Mouse (Mus musculus) right cerebral cortex, adult 2 months (tissue): ENCODE measurements around the gene Myh9.

Experiments
- DNase-seq, 2 experiments: peaks; one replicate each; pipeline ENCODE4 v3.0.0; 2021 to 2022; ENCODE audit warnings: low spot score in 2 of 2

Gene Myh9

DNA sequence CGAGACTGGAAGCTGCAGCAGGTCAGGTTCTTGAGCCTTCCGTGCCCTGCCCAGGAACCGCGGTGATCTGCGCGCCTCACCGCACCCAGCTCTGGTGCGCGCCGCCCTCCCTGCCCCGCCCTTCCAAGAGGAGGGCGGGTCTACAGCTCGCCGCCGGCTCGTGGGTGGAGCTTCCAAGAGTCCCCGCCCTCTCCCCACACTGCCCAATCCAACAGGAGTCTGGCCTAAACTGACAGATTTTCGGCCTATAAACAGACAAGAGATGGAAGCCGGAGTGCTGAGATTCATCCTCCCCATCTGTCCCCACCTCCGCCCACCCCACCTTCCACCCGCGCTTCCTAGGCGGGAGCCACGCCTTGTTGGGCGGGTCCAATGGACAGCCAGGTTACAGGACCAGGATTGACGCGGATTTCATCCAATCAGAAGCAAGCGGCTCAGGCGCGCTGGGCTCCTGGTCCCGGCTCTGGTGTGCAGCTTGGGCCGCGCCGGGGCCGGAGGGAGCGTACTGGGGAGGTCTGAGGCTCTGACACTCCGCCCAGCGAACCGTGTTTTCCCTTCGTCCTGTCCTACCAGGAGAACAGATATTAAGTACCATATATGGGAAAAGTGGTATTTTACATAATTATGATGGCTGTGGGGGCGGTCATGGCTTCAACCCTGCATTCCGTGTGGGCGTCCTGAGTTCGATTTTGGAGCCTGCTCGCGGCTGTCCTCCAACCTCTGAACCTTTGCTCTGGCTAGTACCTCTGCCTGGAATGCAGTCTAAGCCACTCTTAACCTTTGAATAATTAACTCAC, at the start of gene Myh9:
Gene Myh9, minus strand, starts transcription at position 129 of the 797 bp plus-strand sequence.
- DNase-seq = peak; percentile 99 to 100

DNA sequence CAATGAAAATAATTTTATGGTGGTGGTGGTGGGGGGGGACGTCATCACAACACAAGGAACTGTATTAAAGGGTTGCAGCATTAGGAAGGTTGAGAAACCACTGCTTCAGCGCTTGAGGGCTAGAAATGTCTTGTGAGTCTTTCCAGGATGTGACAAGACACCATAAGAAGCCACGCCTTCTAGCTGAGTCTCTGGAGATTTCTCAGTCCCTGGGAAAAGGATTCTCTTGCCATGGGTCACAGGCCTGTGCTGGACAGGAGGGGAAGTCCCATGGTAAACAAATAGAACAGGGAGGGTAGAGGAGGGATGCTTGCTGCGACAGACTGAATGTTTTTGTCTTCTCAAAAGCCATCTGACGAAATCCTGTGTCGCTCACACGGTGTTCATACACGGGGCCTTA, 49.8 kb upstream of the Myh9 start:
- DNase-seq = no peak

DNA sequence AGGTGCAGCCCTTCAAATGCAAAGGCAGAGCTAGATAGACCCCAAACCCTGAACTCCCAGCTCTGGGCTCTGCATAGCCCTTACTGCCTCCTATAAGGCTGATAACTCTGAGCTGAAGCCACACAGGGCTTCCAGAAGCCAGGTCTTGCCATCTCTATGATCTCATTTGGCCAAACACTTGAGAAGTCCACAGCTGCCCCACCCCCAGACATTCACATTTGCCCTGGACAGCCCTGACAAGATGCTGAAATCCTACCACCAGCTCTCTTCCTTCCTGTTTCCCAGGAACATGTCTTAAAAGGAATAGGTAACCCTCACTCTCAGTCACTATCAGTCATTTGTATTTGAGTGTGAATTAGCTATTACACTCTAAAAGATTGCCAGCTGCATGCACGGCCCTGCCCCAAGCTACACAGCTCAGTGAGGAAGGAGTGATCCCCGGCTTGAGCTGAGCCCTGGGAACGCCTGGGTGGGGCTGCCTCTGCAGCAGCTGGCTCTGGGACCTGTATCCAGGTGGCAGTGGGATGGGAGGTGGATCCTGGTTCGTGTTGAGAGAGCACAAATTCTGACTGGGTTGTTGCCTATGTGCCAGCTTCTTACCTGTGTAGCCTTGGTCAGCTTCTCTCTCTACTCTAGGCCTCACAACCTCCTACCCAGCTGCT, 47.9 kb upstream of the Myh9 start:
- no peak for DNase-seq

DNA sequence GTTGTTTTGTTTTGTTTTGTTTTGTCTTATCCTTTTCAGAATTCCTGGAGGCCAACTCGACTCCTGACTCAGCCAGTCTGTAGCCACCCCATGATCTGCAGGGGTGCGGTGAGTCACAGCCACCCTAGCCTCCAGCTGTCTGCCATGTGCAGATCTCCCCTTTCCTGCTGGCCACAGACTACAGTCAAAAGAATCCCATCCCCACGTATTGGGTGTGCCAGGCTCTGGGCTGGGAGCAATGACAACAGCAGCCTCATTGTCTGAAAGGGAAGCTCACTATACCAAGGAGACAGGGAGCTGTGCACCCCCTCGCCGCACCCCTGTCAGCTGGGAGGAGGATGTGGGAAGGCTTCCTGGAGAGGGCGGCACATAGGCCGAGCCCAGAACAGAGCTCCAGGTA, 46.3 kb upstream of the Myh9 start:
- DNase-seq = peak in 1 of 2 experiments; percentile 14

DNA sequence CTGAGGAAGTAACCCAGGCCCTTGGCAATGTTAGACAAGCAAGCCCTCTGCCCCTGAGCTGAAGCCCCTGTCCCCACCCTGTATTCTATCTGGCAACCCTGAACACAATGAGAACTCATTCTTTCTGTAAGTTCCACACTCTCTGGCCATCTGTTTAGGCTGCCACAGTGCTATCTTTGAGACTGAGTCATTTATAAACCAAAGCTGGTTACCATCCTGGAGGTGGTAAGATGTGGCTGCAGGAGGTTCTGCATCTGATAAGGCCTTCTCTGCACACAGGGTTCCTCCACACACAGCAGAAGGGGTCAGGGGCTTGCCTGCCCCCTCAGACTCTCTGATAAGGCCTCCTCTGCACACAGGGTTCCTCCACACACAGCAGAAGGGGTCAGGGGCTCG, 45.1 kb upstream of the Myh9 start:
- peak; percentile 23 to 40 for DNase-seq

DNA sequence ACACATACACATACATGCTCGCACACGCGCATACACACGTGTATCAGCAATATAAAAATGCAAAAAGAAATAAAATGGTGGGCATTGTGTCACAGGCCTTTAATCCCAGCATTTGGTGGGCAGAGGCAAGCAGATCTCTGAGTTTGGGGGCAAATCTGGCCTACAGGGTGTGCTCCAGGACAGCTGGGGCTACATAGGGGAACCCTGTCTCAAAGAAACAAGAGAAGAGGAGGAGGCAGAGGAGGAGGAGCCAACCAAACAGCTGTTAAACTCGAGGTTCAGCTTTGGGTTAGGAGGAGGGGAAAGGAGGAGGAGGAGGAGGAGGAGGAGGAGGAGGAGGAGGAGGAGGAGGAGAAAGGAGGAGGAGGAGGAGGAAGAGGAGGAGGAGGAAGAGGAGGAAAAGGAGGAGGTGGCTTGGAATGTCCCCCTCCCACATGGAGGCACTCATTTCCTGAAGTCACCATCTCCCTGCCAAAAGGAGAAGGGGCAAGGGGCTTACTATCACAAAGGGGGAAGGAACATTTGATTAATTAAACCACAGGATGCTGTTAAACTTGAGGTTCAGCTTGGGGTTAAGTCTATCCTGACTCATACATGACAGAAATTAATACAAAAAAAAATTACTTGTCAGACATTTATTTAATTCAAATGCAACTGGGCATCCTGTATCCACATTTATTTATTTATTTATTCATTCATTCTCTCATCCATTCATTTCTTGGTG, 44.6 kb upstream of the Myh9 start:
- no peak for DNase-seq

DNA sequence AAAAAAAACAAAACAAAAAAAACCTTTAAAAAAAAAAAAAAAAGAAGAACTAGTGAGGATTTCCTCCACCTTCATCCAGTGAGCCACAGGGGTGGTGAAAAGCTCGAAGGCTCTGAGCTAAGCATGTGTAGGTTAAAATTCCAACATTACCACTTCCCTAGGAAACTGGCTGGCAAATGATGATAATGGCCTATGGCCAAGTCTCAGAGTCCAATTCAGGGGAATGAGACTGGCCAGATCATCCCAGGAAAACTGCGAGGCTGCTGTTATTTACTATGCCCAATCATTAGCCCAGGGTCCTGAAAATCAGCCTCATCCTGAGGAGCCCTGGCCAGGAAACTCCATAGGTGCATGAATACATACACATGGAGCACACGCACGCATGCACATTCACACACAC, 44.0 kb upstream of the Myh9 start:
- DNase-seq = no peak

DNA sequence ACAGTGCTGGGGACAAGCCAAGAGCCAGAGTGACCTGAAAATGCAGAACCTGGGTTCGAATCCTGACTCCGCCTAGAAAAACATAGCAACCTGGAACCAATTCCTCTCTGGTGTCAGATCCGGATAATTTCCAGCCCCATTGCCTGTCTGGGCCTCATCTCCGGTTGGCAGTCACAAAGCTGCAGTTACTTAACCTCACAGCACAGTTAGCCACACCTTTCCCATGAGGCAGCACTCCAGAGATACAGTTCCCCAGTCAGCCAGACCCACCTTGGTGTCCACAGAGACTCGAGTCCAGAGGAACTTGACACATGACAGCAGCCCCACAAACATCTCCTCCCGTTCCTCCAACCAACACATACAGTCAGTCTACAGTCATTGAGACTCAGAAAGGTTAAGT, 43.2 kb upstream of the Myh9 start:
- DNase-seq = no peak

DNA sequence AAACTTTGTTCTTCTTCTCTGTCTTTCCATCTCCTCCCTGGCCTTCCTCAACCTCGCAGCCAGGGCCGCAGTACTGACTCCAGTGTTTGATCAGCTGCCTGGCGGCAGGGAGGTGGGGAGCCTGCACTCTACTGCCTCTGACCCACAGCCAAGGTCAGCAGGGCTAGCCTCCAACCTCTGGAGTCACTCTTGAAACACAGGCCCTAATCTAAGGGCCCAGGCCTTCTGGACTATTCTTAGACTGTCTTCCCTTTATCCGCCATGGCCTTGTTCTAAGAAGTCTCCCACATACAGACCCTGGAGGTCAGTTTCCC, 41.7 kb upstream of the Myh9 start:
- no peak for DNase-seq

DNA sequence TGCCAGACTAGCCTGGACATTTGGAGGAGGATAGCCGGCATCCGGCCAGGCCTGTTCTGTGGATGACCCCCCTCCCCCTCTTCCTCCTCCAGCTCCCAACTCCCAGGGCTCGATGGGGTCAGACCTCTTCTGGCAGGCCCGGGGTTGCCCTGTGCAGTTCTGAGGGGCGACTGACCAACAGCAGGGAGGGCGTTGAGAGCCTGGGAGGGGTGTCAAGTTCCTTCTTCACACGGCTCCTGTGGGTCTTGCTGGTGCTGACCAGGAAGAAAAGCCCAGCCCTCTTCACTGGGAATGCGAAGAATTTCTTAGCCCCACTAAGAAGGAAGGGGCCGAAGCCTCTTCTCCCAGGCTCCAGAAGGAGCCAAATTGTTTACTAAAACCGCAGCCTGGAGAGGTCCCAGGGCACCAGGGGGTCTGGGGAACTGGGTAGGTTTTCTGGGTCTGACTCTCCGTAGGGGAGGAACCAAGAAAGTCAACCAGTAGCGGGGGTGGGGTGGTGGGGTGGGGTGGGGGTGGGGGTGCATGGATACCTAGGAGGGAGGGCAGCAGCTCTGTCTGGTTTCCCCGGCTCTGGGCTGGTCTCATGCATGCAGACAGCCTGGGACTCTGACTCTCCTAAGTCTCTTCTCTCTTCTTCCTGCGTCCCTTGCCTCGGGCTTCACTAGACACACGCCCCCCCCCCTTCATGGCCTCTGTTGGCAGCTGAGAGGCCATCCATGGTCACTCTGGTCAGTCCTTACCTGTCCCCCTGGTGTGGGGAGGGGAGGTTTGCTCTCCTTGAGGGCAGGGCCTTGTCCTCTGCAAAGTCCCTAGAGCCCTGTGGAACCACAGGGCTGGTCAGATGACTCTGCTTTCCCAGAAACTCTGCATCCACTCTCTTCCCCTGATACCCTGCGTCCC, 41.1 kb upstream of the Myh9 start:
- DNase-seq = no peak

DNA sequence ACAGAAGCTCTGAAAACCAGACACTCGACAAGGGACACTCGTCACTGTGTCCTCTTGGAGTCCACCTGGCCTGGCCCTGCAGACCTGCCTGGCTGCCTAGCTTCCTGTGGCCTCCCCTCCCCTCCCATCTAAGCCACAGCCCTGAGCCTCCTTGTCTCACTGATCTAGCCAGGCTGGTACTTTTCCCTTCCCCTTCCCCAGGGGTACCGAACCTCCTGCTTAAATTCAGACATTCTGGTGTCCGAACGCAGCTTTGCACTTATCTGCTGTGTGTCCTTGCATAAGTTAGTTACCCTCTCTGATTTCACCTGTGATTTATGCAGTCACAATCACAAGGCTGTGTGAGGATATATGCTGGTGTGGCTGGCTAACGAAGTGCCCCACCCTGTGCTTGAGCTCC, 40.3 kb upstream of the Myh9 start:
- DNase-seq = no peak

DNA sequence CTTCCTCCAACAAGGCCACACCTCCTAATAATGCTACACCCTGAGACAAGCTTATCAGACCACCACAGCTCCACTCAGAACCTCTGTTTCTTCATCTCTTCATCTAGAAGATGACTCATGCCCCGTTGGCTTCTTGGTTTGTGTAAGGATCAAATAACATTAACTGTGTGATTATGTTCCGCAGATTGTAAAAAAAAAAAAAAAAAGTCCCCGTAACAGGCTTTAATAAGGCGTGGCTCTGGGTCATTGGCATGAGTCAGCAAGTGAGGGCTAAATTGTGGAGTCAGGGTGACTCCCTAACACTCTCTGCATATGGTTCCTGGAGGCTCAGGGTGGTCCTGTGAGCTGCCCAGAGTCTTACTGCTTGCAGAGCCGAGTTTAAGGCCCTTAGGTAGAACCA, 39.7 kb upstream of the Myh9 start:
- DNase-seq = no peak

DNA sequence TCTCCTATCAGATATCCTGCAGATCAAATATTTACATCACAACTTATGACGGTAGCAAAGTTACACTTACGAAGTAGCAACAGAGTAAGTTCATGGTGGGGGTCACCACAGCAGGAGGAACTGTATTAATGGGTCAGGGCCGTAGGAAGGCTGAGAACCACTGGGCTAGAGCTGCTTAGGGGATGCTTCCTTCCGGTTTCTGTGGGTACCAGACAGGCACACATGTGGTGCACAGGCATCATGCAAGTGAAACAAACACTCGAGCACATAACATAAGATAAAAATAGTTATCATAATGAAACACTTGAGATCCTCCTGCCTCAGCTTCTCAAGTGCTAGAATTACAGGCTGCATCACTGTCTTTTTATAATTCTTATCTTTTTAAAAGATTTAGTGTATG, 38.8 kb upstream of the Myh9 start:
- DNase-seq = no peak

DNA sequence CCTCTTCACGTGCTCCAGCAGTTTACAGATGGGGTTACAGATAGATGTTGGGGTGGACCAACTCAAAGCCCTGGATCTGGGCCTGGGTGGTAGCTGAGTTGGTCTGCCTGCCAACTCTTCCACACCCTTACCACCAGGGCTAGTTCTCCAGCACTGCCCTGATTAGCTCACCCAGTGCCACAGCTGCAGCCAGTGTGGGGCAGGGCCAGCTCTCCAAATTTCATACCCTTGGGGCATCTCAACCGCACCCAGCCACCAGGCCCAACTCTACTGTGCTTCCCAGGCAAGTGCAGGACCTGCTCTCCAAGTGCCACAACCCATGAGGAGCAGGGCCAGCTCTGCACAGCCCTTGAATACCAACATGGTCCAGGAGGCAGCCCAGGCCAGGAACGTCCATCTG, 37.8 kb upstream of the Myh9 start:
- DNase-seq = no peak

DNA sequence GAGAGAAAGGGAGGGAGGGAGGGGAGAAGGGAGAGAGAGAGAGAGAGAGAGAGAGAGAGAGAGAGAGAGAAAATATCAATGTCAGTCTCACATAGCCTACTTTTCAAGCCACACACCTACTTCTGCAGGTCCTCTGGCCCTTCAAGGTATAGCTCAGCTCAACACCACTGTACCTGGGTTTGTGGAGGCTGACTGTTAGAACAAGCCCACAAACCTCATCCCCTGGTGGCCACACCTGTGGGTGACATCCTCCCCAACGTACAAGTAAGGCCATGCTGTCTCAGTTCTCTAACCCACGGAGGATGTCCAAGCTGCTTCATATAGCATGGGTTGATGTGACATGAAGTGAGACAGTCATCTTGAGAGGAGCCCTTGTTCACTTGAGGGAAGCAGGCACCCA, 35.2 kb upstream of the Myh9 start:
- no peak for DNase-seq

DNA sequence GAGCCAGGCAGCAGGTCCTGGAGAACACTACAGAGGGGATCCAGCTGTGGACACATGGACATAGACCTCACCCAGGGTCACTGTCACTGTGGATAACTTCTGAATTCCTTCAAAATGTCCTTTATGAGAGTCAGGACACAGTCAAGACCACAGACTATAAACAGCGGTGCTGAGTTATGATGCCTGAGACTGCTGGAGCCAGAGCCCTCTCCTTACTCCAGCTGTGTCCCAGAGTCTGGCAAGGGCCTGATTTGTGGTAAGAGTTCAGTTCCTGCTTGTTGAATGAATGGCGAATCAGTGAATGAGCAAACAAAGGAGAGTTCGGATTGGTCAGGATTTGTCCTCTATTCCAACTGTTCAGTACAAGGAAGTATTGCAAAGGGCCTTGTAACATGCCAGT, 34.7 kb upstream of the Myh9 start:
- DNase-seq = no peak

DNA sequence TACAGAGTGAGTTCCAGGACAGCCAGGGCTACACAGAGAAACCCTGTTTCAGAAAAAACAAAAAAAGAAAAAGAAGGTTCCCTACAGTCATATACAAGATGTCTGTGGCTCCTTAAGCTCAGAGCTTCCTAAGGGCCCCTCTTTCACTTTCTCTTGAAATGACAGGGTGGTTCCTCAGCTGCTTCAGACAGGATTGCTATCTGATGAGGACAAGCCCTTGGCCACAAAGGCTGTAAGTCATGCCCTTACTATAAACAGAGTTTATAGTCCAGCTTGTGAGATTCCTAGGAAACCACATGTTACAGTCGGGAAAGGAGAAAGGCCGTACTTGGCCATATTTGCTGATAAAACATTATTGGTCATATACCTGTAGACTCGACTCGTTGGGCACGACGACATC, 34.0 kb upstream of the Myh9 start:
- DNase-seq = no peak

DNA sequence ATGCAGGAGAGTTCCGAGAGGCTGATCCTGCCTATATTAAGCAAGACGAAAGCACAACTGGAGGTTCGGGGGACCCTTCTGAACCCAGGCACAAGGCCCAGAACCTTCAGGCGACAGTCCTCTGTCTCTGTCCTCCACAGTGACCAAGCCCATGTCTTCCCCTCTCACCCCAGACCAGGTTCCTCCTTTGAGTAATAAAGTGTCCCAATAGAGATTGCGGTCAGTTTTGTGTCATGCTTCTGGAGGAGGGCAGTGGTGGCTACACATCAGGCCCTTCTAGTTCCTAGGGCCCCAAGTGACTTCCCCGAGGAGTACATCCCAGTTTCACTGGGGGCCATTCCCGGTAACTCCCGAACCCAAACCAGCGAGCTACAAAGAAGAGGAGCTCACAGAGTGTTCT, 32.8 kb upstream of the Myh9 start:
- no peak for DNase-seq

DNA sequence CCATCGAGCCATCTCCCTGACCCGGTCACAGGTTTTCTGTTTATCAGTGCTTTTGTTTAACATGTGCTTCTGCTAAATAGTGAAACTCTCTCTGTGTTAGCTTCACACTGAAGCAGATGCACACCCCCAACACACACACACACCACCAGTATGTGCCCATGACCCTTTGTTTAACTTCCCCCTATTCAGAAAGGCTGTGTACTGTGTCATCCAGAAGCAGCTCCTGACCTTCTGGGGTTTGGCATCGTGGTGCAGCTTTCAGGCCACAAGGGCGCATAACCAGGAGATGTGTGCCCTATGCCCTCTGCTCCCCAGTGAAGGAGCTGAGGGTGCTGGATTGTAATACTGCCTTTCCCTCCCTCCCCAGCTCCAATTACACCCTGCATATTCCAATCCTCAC, 32.3 kb upstream of the Myh9 start:
- DNase-seq = no peak

DNA sequence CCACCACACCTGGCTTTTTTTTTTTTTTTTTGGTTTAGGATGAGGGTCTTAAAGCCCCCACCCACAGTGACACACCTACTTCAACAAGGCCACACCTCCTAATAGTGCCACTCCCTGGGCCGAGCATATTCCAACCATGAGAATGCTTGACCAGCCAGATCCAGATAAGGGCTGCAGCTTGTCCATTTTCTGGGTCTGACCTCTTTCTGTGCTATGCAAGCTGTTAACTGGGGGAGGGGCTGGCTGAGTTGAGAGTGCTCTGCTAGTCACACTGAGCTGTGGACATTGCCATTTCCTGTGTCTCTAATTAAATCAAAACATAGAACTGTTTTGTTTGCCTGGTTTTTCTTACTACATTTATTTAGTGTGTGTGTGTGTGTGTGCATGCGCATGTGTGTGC, 31.6 kb upstream of the Myh9 start:
- DNase-seq = no peak

DNA sequence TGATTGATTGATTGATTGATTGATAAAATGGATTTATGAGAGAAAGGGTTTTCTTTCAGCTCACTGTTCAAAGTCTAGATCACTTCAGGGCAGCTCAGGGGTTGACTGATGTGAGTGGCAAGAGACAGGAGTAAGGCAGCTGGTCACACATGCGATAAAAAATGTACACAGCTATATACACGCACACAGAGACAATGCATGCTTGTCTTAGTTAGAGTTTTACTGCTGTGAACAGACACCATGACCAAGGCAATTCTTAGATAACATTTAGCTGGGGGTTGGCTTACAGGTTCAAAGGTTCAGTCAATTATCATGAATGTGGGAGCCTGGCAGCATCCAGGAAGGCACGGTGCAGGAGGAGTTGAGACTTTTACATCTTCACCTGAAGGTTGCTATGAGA, 31.0 kb upstream of the Myh9 start:
- DNase-seq = no peak

DNA sequence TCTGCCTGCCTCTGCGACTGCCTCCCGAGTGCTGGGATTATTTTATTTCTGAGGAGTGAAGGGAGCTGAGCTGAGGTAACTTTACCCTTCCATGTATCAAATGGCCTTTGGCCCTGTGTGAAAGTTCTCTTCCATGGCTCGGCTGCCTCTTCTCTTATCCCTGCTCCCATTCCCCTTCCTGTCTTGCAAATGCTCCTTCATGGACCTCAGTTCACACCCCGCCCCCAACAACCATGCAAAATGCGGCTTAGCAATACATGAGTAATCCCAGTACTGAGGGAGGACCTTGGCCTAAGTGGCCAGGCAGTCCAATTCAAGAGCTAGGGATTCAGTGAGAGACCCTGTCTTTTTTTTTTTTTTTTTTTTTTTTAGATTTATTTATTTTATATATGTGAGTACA, 26.4 kb upstream of the Myh9 start:
- no peak for DNase-seq
